Mouse (Mus musculus) effector memory CD4-positive, alpha-beta T cell, adult 5 months (primary cell): Measurements from ENCODE around the gene Il4ra. TPM values are rescaled to one million over a fixed set of nuclear protein-coding genes. Genes with fewer than 3 reads are reported as not detected.

Experiments
- polyA plus RNA-seq: library from polyadenylated mRNA; unstranded; fragments of 100-300 nt; shearing (Covaris generic); gene quantifications from one replicate; pipeline ENCODE4 v1.2.1, GENCODE M21; 2017

The Il4ra gene
- polyA plus RNA-seq, result 437 TPM

DNA sequence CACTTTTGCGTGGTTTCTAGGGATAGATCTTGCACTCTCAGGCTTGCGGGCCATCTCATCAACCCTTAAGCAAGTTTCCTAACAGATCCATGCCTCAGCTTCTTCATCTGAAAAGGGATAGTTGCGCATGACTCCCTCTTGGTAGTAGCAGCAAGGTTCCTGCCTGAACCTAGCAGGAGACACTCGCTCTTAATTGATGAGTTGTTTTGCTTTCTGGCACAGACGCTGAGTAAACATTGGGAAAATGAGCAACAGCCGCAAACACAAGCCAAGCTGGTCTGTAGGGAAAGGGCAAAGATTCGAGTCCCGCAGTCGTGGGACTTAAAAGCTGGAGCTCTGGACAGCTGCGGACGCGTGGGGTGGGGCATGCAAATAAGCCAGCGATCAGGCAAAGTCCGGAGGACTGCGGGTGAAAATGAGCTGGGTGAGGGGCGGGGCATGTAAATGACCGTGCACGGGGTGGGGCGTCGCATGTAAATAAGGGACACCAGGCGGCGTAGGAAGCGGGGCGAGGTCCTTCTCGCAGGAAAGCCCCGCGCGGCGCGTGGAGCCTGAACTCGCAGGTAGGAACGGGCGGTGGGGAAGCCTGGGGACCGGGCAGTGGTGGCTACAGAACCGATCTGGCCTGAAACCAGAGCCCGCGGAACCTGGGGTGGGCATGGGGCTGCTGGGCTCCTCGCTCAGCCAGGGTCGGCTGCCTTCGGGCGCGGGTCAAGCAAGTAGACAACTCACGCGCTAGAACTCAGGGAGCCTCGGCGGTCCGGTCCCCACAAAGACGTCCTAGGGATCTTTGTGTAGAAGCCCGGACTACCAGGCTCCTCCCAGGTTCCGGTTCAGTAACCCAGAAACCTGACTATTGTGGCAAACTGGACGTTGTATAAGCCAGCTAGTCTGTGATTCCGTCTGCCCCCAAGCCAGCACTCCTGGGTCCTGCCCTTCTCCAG is at the start of gene Il4ra:
Gene Il4ra, plus strand, starts transcription at position 355 of the 944 bp plus-strand sequence.

DNA sequence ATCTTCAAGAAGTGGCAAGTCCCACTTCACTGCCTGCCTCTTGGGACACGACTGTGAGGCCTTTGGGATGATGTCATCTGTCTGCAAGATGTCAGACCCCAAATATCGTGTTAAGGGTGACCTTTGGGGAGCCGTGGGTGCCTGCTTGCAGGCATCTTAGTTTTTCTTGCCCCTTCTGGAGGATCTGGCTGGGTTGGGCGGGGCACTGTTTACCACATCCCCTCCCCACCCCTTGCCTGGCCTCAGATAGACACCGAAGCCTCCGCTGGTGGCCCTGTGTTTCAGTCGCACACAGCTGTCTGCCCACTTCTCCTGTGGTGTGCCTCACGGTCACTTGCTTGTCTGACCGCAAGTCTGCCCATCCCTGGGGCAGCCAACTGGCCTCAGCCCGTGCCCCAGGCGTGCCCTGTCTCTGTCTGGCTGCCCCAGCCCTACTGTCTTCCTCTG is 51.3 kb downstream of the Il4ra start, which contains the start of gene Il21r:
Gene Il21r, plus strand, starts transcription at position 245 of the 447 bp plus-strand sequence.

Other genes with a start within 250 kb of the Il4ra start
- gene Kdm8, start 107.4 kb upstream of the Il4ra start, polyA plus RNA-seq, result 3.9 TPM
- 88.3 TPM for gene Nsmce1, start 60.5 kb upstream of the Il4ra start, polyA plus RNA-seq
- gene Il21r, start 51.3 kb downstream of the Il4ra start, polyA plus RNA-seq, result 791 TPM
- gene Gtf3c1, start 155.7 kb downstream of the Il4ra start, polyA plus RNA-seq, result 40.1 TPM
- 8.1 TPM for gene D430042O09Rik, start 155.8 kb downstream of the Il4ra start, polyA plus RNA-seq